9 mouse cellular contexts compared by ENCODE assay signal in genomic region chr1:133451869-133452563, GRCm38 (mm10). TPM values are rescaled to one million over a fixed set of nuclear protein-coding genes. Genes with fewer than 3 reads are reported as not detected.
DNase-seq lines count a peak whose midpoint lies in the region; ATAC-seq lines count a peak whose summit lies in the region.
"Had no signal": no experiment of that assay in that cellular context is flagged by ENCODE, and none has a peak within 500 bp of the region (broad histone marks: within the 10 kb centered on the region; RNA-seq: fewer than 3 reads in every experiment).

No protein-coding gene starts in this region.

- peaks cover 7% of the 10 kb centered on the region; the same call in 1 of the 2 replicates for H3K27me3 ChIP-seq in forebrain, embryonic 10.5 days (ENCODE audit: poor library complexity, severe bottlenecking)
- H3K27me3 ChIP-seq in forebrain, embryonic 12.5 days = no peaks in the 10 kb centered on the region
- no peaks in the 10 kb centered on the region for H3K27me3 ChIP-seq in embryonic facial prominence, embryonic 11.5 days (ENCODE audit: control insufficient read depth, insufficient read depth, low read length)
- H3K27me3 ChIP-seq in limb, embryonic 13.5 days = no peaks in the 10 kb centered on the region

- WGBS in forebrain, embryonic 10.5 days = 51% methylated on average over 13 of the region's 13 CpGs
- 53% methylated on average over 13 of the region's 13 CpGs for WGBS in forebrain, embryonic 12.5 days
- WGBS in embryonic facial prominence, embryonic 11.5 days = 40% methylated on average over 13 of the region's 13 CpGs
- WGBS in limb, embryonic 13.5 days = 63% methylated on average over 13 of the region's 13 CpGs

- no peak overlapping the region for H3K9ac ChIP-seq in forebrain, embryonic 12.5 days
- H3K9ac ChIP-seq in embryonic facial prominence, embryonic 11.5 days (replicated peaks; ENCODE audit: low read length) = peak overlapping the region; percentile 26
- no peak overlapping the region for H3K9ac ChIP-seq in limb, embryonic 13.5 days

- H3K4me3 ChIP-seq in forebrain, embryonic 10.5 days = no peak overlapping the region
- no peak overlapping the region for H3K4me3 ChIP-seq in forebrain, embryonic 12.5 days (replicated peaks)
- H3K4me3 ChIP-seq in embryonic facial prominence, embryonic 11.5 days (ENCODE audit: low read depth, low read length) = no peak overlapping the region
- H3K4me3 ChIP-seq in limb, embryonic 13.5 days = no peak overlapping the region

- H3K27ac ChIP-seq in forebrain, embryonic 10.5 days = peak overlapping the region; percentile 77
- H3K27ac ChIP-seq in forebrain, embryonic 12.5 days = no peak overlapping the region
- H3K27ac ChIP-seq in embryonic facial prominence, embryonic 11.5 days (replicated peaks; ENCODE audit: low read depth, low read length) = no peak overlapping the region
- H3K27ac ChIP-seq in limb, embryonic 13.5 days = peak overlapping the region; percentile 22; the same call in 1 of the 2 replicates

- DNase-seq in forebrain, embryonic 10.5 days (ENCODE audit: extremely low spot score, low spot score) = no peak
- no peak for DNase-seq in embryonic facial prominence, embryonic 11.5 days (ENCODE audit: low spot score)
- peak; percentile 37 for DNase-seq in heart, postnatal 4 days
- DNase-seq in thymus, postnatal 10 days (ENCODE audit: low spot score in 2 of 2) = no peak
- no peak for DNase-seq in urinary bladder, postnatal 14 days (ENCODE audit: low spot score)
- DNase-seq in cerebellum, adult 11-12 months = no peak

- no peaks in the 10 kb centered on the region for H3K9me3 ChIP-seq in forebrain, embryonic 10.5 days
- no peaks in the 10 kb centered on the region for H3K9me3 ChIP-seq in forebrain, embryonic 12.5 days
- no peaks in the 10 kb centered on the region for H3K9me3 ChIP-seq in embryonic facial prominence, embryonic 11.5 days (replicated peaks; ENCODE audit: control insufficient read depth, low read length)
- H3K9me3 ChIP-seq in limb, embryonic 13.5 days = no peaks in the 10 kb centered on the region

- peaks cover 36% of the 10 kb centered on the region for H3K4me1 ChIP-seq in forebrain, embryonic 10.5 days
- H3K4me1 ChIP-seq in forebrain, embryonic 12.5 days = peaks cover 14% of the 10 kb centered on the region
- no peaks in the 10 kb centered on the region for H3K4me1 ChIP-seq in embryonic facial prominence, embryonic 11.5 days (ENCODE audit: control insufficient read depth, insufficient read depth, low read length)
- H3K4me1 ChIP-seq in limb, embryonic 13.5 days = peaks cover 16% of the 10 kb centered on the region

- H3K4me2 ChIP-seq in forebrain, embryonic 12.5 days = no peak overlapping the region
- H3K4me2 ChIP-seq in embryonic facial prominence, embryonic 11.5 days (ENCODE audit: low read depth, low read length) = no peak overlapping the region; the same call in 1 of the 2 replicates
- no peak overlapping the region for H3K4me2 ChIP-seq in limb, embryonic 13.5 days (replicated peaks)

- no peak for ATAC-seq in forebrain, embryonic 12.5 days (ENCODE audit: low FRiP score)
- no peak for ATAC-seq in embryonic facial prominence, embryonic 11.5 days (replicated peaks; ENCODE audit: insufficient number of reproducible peaks, low FRiP score, low TSS enrichment, low read depth)
- ATAC-seq in limb, embryonic 13.5 days (ENCODE audit: low FRiP score, low read depth) = no peak
- ATAC-seq: midbrain, embryonic 16.5 days had no signal

- H3K36me3 ChIP-seq in forebrain, embryonic 10.5 days (replicated peaks) = no peaks in the 10 kb centered on the region
- H3K36me3 ChIP-seq in forebrain, embryonic 12.5 days (replicated peaks) = no peaks in the 10 kb centered on the region
- no peaks in the 10 kb centered on the region for H3K36me3 ChIP-seq in embryonic facial prominence, embryonic 11.5 days (replicated peaks; ENCODE audit: control insufficient read depth, insufficient read depth, low read depth, low read length)
- H3K36me3 ChIP-seq in limb, embryonic 13.5 days = no peaks in the 10 kb centered on the region

RNA-seq across cellular contexts. Expression of gene Sox13, which starts 27.8 kb away (rescaled TPM):
- 12.5 and 14.1 TPM in 2 replicates for polyA plus RNA-seq in forebrain, embryonic 10.5 days (2016; fragmentation: Nextera tagmentation; extraction: Ambion mirVana)
- polyA plus RNA-seq in forebrain, embryonic 12.5 days (2016; fragmentation: Nextera tagmentation; extraction: Ambion mirVana) = 13.1 and 13.3 TPM in 2 replicates
- 5.7 and 6.4 TPM in 2 replicates for polyA plus RNA-seq in embryonic facial prominence, embryonic 11.5 days (2014; fragmentation: Nextera tagmentation; extraction: Ambion mirVana)
- total RNA-seq in heart, postnatal 4 days (2021) = 10 to 100 TPM; 29.8 to 32.4 TPM
- polyA plus RNA-seq in limb, embryonic 13.5 days (2015; fragmentation: Nextera tagmentation; extraction: Ambion mirVana) = 3.9 and 4.6 TPM in 2 replicates

Comparison
In these comparisons a context has a peak if more than half of its experiments do, and no peak if none do; other contexts are left out.
1. H3K27ac ChIP-seq: peak in forebrain, embryonic 10.5 days (single experiment) and limb, embryonic 13.5 days (single experiment); none in forebrain, embryonic 12.5 days (single experiment) and embryonic facial prominence, embryonic 11.5 days (single experiment).